In the genomic region with DNA sequence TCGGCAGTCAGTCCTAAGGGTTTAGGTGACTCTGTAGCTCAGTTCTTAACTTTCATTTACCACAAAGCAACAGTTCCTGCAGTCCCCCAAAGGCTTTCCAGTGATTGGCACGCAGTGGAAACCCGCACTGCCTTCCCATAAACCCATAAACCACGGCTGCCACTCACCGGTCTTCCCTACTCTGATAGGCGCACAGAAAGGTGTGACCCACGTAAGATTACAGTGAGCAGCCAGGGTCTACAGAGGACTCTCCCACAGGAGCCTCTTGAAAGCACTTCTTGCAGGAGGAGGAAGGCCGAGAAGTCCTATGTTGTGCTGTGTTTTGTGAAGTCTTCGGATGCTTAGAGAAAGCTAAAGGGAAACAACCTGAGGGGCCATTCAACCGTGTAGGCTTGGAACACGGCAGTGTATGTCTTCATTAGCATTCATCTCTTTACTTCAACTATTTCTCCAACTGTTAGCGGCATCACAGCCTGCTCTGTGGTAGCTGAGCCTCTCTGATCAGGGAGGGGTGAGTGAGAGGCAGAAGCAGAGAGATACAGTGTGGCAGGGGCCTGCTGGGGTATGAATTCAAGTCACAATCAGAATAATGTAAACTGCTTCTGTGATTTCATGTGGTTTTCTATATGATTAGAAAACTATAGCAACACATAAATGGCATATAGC, we compare ENCODE assay signal across 8 mouse cellular contexts.
DNase-seq lines count a peak whose midpoint lies in the region; ATAC-seq and TF ChIP-seq lines count a peak whose summit lies in the region.

No protein-coding gene starts in this region.

- no peaks in the 10 kb centered on the region for H3K36me3 ChIP-seq in hindbrain, embryonic 13.5 days
- no peaks in the 10 kb centered on the region for H3K36me3 ChIP-seq in midbrain, postnatal 0 days (ENCODE audit: insufficient read depth, low read length)

- DNase-seq in Muller cell, postnatal 12 days (ENCODE audit: inconsistent ontology term) = peak; percentile 35
- peak; percentile 44 for DNase-seq in embryo, embryonic 10.5 days (ENCODE audit: low spot score)
- peak; percentile 45 to 67 for DNase-seq in left cerebral cortex, postnatal 25 days (ENCODE audit: low spot score in 2 of 2)
- peak; percentile 73 for DNase-seq in midbrain, postnatal 0 days (ENCODE audit: low spot score)
- no peak for DNase-seq in urinary bladder, postnatal 4 days (ENCODE audit: low spot score in 2 of 2)
- DNase-seq in ovary, postnatal 36 days (ENCODE audit: low spot score) = no peak
- no peak for DNase-seq in testis, postnatal 10 days (ENCODE audit: low spot score)

- peak overlapping the region; percentile 49 for H3K4me3 ChIP-seq in hindbrain, embryonic 13.5 days
- peak overlapping the region; percentile 37 for H3K4me3 ChIP-seq in midbrain, postnatal 0 days (ENCODE audit: low read depth, low read length)

- peaks cover 24% of the 10 kb centered on the region for H3K4me1 ChIP-seq in hindbrain, embryonic 13.5 days (replicated peaks)
- 0 out of 2 replicates have a peak, but pooled peaks cover 6% of the 10 kb centered on the region for H3K4me1 ChIP-seq in midbrain, postnatal 0 days (ENCODE audit: insufficient read depth, low read length)

- intact Hi-C loops in left cerebral cortex, postnatal 25 days (cut with DNase I) = no loop called here

- H3K27me3 ChIP-seq in hindbrain, embryonic 13.5 days = peaks cover 15% of the 10 kb centered on the region
- H3K27me3 ChIP-seq in midbrain, postnatal 0 days (ENCODE audit: insufficient read depth, low read length) = no peaks in the 10 kb centered on the region

- no peak for TF ChIP-seq CTCF in midbrain, postnatal 0 days (IDR thresholded peaks at IDR 0.05)

- no peaks in the 10 kb centered on the region for H3K9me3 ChIP-seq in hindbrain, embryonic 13.5 days
- H3K9me3 ChIP-seq in midbrain, postnatal 0 days (ENCODE audit: low read length) = no peaks in the 10 kb centered on the region

- peak; percentile 80 for ATAC-seq in hindbrain, embryonic 13.5 days (ENCODE audit: low FRiP score)
- peak; percentile 89 for ATAC-seq in midbrain, postnatal 0 days (ENCODE audit: low FRiP score)

- 12% methylated on average over 12 of the region's 12 CpGs for WGBS in hindbrain, embryonic 13.5 days
- WGBS in midbrain, postnatal 0 days = 9% methylated on average over 12 of the region's 12 CpGs

- peak overlapping the region; percentile 84 for H3K4me2 ChIP-seq in hindbrain, embryonic 13.5 days
- peak overlapping the region; percentile 54 for H3K4me2 ChIP-seq in midbrain, postnatal 0 days (ENCODE audit: low read depth, low read length, poor library complexity, severe bottlenecking)

- peak overlapping the region; percentile 86 for H3K27ac ChIP-seq in hindbrain, embryonic 13.5 days
- peak overlapping the region; percentile 75; the same call in 1 of the 2 replicates for H3K27ac ChIP-seq in midbrain, postnatal 0 days (ENCODE audit: low read depth, low read length)

- H3K9ac ChIP-seq in hindbrain, embryonic 13.5 days = peak overlapping the region; percentile 76
- H3K9ac ChIP-seq in midbrain, postnatal 0 days (replicated peaks; ENCODE audit: low read length, poor library complexity, severe bottlenecking) = peak overlapping the region; percentile 25; the same call in 1 of the 2 replicates

Comparison
In these comparisons a context has a peak if more than half of its experiments do, and no peak if none do; other contexts are left out.
1. DNase-seq: peak in Muller cell, postnatal 12 days (single experiment), embryo, embryonic 10.5 days (single experiment), left cerebral cortex, postnatal 25 days (2 of 2) and midbrain, postnatal 0 days (single experiment); none in urinary bladder, postnatal 4 days (0 of 2), ovary, postnatal 36 days (single experiment) and testis, postnatal 10 days (single experiment).